Mouse (Mus musculus): ENCODE results near the gene Apod. TPM values are rescaled to one million over a fixed set of nuclear protein-coding genes. Genes with fewer than 3 reads are reported as not detected.

Apod gene
- 0.33 and 0.35 TPM in 2 replicates for polyA plus RNA-seq (2015; fragmentation: Nextera tagmentation; extraction: Ambion mirVana)

- Histone ChIP-seq H3K27me3 (no peaks in the 10 kb centered on the region), H3K4me1 (replicated peaks) (peaks cover 5% of the 10 kb centered on the region), H3K4me3 (no peak within 1 kb of the TSS), H3K9ac (no peak within 1 kb of the TSS), H3K9me3 (replicated peaks) (no peaks in the 10 kb centered on the region), H3K4me2 (no peak within 1 kb of the TSS), H3K36me3 (no peaks in the 10 kb centered on the region), H3K27ac (no peak within 1 kb of the TSS)
- 69% methylated on average over 9 of the region's 9 CpGs for WGBS
- no peak for ATAC-seq (replicated peaks; ENCODE audit: insufficient number of reproducible peaks, insufficient read depth, low FRiP score, low read depth)
Observed at GRCm38 (mm10) chr16:31314497-31315233, at the start of gene Apod. Apod (minus strand) TSS chr16:31314808.

GRCm38 (mm10) chr16:31363685-31364436 is 49.3 kb upstream of the Apod start:
- Histone ChIP-seq H3K27ac (no peak overlapping the region), H3K27me3 (no peaks in the 10 kb centered on the region), H3K36me3 (no peaks in the 10 kb centered on the region), H3K9ac (no peak overlapping the region), H3K9me3 (replicated peaks) (no peaks in the 10 kb centered on the region), H3K4me2 (no peak overlapping the region), H3K4me1 (replicated peaks) (peaks cover 4% of the 10 kb centered on the region), H3K4me3 (no peak overlapping the region)
- WGBS, result 59% methylated on average over 11 of the region's 11 CpGs
- ATAC-seq (replicated peaks; ENCODE audit: insufficient number of reproducible peaks, insufficient read depth, low FRiP score, low read depth), result no peak

GRCm38 (mm10) chr16:31359542-31359941 is 44.9 kb upstream of the Apod start:
- no peaks in the 10 kb centered on the region for H3K27me3 ChIP-seq
- no peak for ATAC-seq (replicated peaks; ENCODE audit: insufficient number of reproducible peaks, insufficient read depth, low FRiP score, low read depth)
- H3K27ac ChIP-seq, result no peak overlapping the region
- WGBS, result 49% methylated on average over 5 of the region's 5 CpGs
- no peak overlapping the region for H3K4me3 ChIP-seq
- H3K4me1 ChIP-seq (replicated peaks), result peaks cover 11% of the 10 kb centered on the region
- no peaks in the 10 kb centered on the region for H3K36me3 ChIP-seq
- H3K9ac ChIP-seq, result no peak overlapping the region
- H3K9me3 ChIP-seq (replicated peaks), result no peaks in the 10 kb centered on the region
- no peak overlapping the region for H3K4me2 ChIP-seq

GRCm38 (mm10) chr16:31358991-31359390 is 44.4 kb upstream of the Apod start:
- WGBS, result 28% methylated on average over 9 of the region's 9 CpGs

GRCm38 (mm10) chr16:31358576-31358975 is 44.0 kb upstream of the Apod start:
- H3K27ac ChIP-seq, result no peak overlapping the region
- peaks cover 11% of the 10 kb centered on the region for H3K4me1 ChIP-seq (replicated peaks)
- ATAC-seq (replicated peaks; ENCODE audit: insufficient number of reproducible peaks, insufficient read depth, low FRiP score, low read depth), result no peak
- H3K9me3 ChIP-seq (replicated peaks), result no peaks in the 10 kb centered on the region
- H3K9ac ChIP-seq, result no peak overlapping the region
- H3K36me3 ChIP-seq, result no peaks in the 10 kb centered on the region
- WGBS, result 20% methylated on average over 15 of the region's 15 CpGs
- no peaks in the 10 kb centered on the region for H3K27me3 ChIP-seq
- H3K4me2 ChIP-seq, result peak overlapping the region; percentile 45
- no peak overlapping the region for H3K4me3 ChIP-seq

More at GRCm38 (mm10) chr16:31358991-31359390, 44.4 kb upstream of the Apod start:
- ATAC-seq (replicated peaks; ENCODE audit: insufficient number of reproducible peaks, insufficient read depth, low FRiP score, low read depth), result no peak
- no peak overlapping the region for H3K9ac ChIP-seq
- H3K4me2 ChIP-seq, result peak overlapping the region; percentile 45
- no peaks in the 10 kb centered on the region for H3K9me3 ChIP-seq (replicated peaks)
- H3K36me3 ChIP-seq, result no peaks in the 10 kb centered on the region
- peaks cover 11% of the 10 kb centered on the region for H3K4me1 ChIP-seq (replicated peaks)
- H3K4me3 ChIP-seq, result no peak overlapping the region
- no peak overlapping the region for H3K27ac ChIP-seq
- H3K27me3 ChIP-seq, result no peaks in the 10 kb centered on the region

GRCm38 (mm10) chr16:31355882-31356281 is 41.3 kb upstream of the Apod start:
- ATAC-seq (replicated peaks; ENCODE audit: insufficient number of reproducible peaks, insufficient read depth, low FRiP score, low read depth), result no peak
- Histone ChIP-seq H3K9ac (no peak overlapping the region), H3K4me2 (no peak overlapping the region), H3K9me3 (replicated peaks) (no peaks in the 10 kb centered on the region), H3K36me3 (no peaks in the 10 kb centered on the region), H3K27me3 (no peaks in the 10 kb centered on the region), H3K27ac (no peak overlapping the region), H3K4me3 (no peak overlapping the region), H3K4me1 (replicated peaks) (peaks cover 11% of the 10 kb centered on the region)
- 70% methylated on average over 6 of the region's 6 CpGs for WGBS

- H3K36me3 ChIP-seq, result no peaks in the 10 kb centered on the region
- H3K4me3 ChIP-seq, result no peak overlapping the region
- ATAC-seq (replicated peaks; ENCODE audit: insufficient number of reproducible peaks, insufficient read depth, low FRiP score, low read depth), result peak; percentile 39
- no peaks in the 10 kb centered on the region for H3K9me3 ChIP-seq (replicated peaks)
- peaks cover 11% of the 10 kb centered on the region for H3K4me1 ChIP-seq (replicated peaks)
- H3K27ac ChIP-seq, result no peak overlapping the region
- no peaks in the 10 kb centered on the region for H3K27me3 ChIP-seq
- H3K9ac ChIP-seq, result no peak overlapping the region
- WGBS, result 16% methylated on average over 17 of the region's 17 CpGs
- peak overlapping the region; percentile 32; the same call in 1 of the 2 replicates for H3K4me2 ChIP-seq
Observed at GRCm38 (mm10) chr16:31354341-31355329, 40.0 kb upstream of the Apod start.

GRCm38 (mm10) chr16:31352996-31353395 is 38.4 kb upstream of the Apod start:
- H3K9ac ChIP-seq, result no peak overlapping the region
- no peak overlapping the region for H3K4me3 ChIP-seq
- H3K27me3 ChIP-seq, result no peaks in the 10 kb centered on the region
- peaks cover 3% of the 10 kb centered on the region; the same call in 1 of the 2 replicates for H3K4me1 ChIP-seq (replicated peaks)
- no peak for ATAC-seq (replicated peaks; ENCODE audit: insufficient number of reproducible peaks, insufficient read depth, low FRiP score, low read depth)
- no peaks in the 10 kb centered on the region for H3K36me3 ChIP-seq
- 49% methylated on average over 4 of the region's 4 CpGs for WGBS
- no peaks in the 10 kb centered on the region for H3K9me3 ChIP-seq (replicated peaks)
- no peak overlapping the region for H3K4me2 ChIP-seq
- no peak overlapping the region for H3K27ac ChIP-seq

- H3K27ac ChIP-seq, result no peak overlapping the region
Observed at GRCm38 (mm10) chr16:31347581-31347980, 33.0 kb upstream of the Apod start.

GRCm38 (mm10) chr16:31342966-31343365 is 28.4 kb upstream of the Apod start:
- WGBS, result 41% methylated on average over 2 of the region's 2 CpGs
- no peaks in the 10 kb centered on the region for H3K36me3 ChIP-seq
- H3K9ac ChIP-seq, result no peak overlapping the region
- no peak overlapping the region for H3K27ac ChIP-seq
- no peaks in the 10 kb centered on the region for H3K27me3 ChIP-seq
- no peak overlapping the region for H3K4me3 ChIP-seq
- peaks cover 6% of the 10 kb centered on the region; the same call in 1 of the 2 replicates for H3K4me1 ChIP-seq (replicated peaks)
- no peak for ATAC-seq (replicated peaks; ENCODE audit: insufficient number of reproducible peaks, insufficient read depth, low FRiP score, low read depth)
- no peak overlapping the region for H3K4me2 ChIP-seq
- H3K9me3 ChIP-seq (replicated peaks), result no peaks in the 10 kb centered on the region

More at GRCm38 (mm10) chr16:31347581-31347980, 33.0 kb upstream of the Apod start:
- no peak for ATAC-seq (replicated peaks; ENCODE audit: insufficient number of reproducible peaks, insufficient read depth, low FRiP score, low read depth)
- WGBS, result 12% methylated on average over 14 of the region's 14 CpGs
- Histone ChIP-seq H3K4me1 (replicated peaks) (peaks cover 3% of the 10 kb centered on the region; the same call in 1 of the 2 replicates), H3K9me3 (replicated peaks) (no peaks in the 10 kb centered on the region), H3K4me2 (peak overlapping the region; percentile 55), H3K9ac (no peak overlapping the region), H3K27me3 (no peaks in the 10 kb centered on the region), H3K36me3 (no peaks in the 10 kb centered on the region), H3K4me3 (peak overlapping the region; percentile 27)

- Histone ChIP-seq H3K27ac (no peak overlapping the region), H3K36me3 (no peaks in the 10 kb centered on the region), H3K4me1 (replicated peaks) (peaks cover 5% of the 10 kb centered on the region; the same call in 1 of the 2 replicates), H3K27me3 (no peaks in the 10 kb centered on the region), H3K4me2 (no peak overlapping the region), H3K4me3 (no peak overlapping the region), H3K9ac (no peak overlapping the region), H3K9me3 (replicated peaks) (no peaks in the 10 kb centered on the region)
- 21% methylated on average over 5 of the region's 5 CpGs for WGBS
- ATAC-seq (replicated peaks; ENCODE audit: insufficient number of reproducible peaks, insufficient read depth, low FRiP score, low read depth), result no peak
Observed at GRCm38 (mm10) chr16:31342556-31342955, 27.9 kb upstream of the Apod start.

Data from heart, embryonic 15.5 days (tissue).